Mouse (Mus musculus) heart, postnatal 0 days (tissue): Measurements from ENCODE around the gene Fam161a. TPM values are rescaled to one million over a fixed set of nuclear protein-coding genes. Genes with fewer than 3 reads are reported as not detected.

ENCODE experiments used
- ATAC-seq: fragments of 200-750 bp; cut with Nextera tagmentation; 2 replicates; pipeline ENCODE4 v1.8.0; 2017; ENCODE audit warnings: low read depth, moderate number of reproducible peaks, moderate library complexity; ENCODE audit not compliant: insufficient read depth
- DNase-seq: peaks from one replicate; pipeline ENCODE4 v3.0.0-alpha.2; 2016; ENCODE audit warnings: low spot score
- H3K27ac ChIP-seq: fragments of 300-500 bp; sonication (generic); 2 replicates; pipeline ENCODE4 v1.5.1; 2014; ENCODE audit warnings: low read depth, mild to moderate bottlenecking
- H3K27me3 ChIP-seq: fragments of 300-500 bp; sonication (generic); 2 replicates; pipeline ENCODE4 v1.6.1; 2014; ENCODE audit warnings: low read length, mixed read lengths; ENCODE audit not compliant: control insufficient read depth, insufficient read depth
- H3K36me3 ChIP-seq: fragments of 300-500 bp; sonication (generic); replicated peaks from 2 replicates; pipeline ENCODE4 v1.6.1; 2014; ENCODE audit warnings: low read length, mixed read lengths; ENCODE audit not compliant: control insufficient read depth, insufficient read depth
- H3K4me1 ChIP-seq: fragments of 300-500 bp; sonication (generic); 2 replicates; pipeline ENCODE4 v1.6.1; 2014; ENCODE audit warnings: antibody characterized with exemption; ENCODE audit not compliant: control insufficient read depth, insufficient read depth
- H3K4me2 ChIP-seq: fragments of 300-500 bp; sonication (generic); 2 replicates; pipeline ENCODE4 v1.6.1; 2014; ENCODE audit warnings: low read depth, mild to moderate bottlenecking, low read length, moderate library complexity
- H3K4me3 ChIP-seq: fragments of 300-500 bp; sonication (generic); 2 replicates; pipeline ENCODE4 v1.5.1; 2014; ENCODE audit warnings: low read depth, low read length
- H3K9ac ChIP-seq: fragments of 300-500 bp; sonication (generic); replicated peaks from 2 replicates; pipeline ENCODE4 v1.6.1; 2014; ENCODE audit warnings: low read depth, low read length, mixed read lengths
- H3K9me3 ChIP-seq: fragments of 300-500 bp; sonication (generic); replicated peaks from 2 replicates; pipeline ENCODE4 v1.6.1; 2016; ENCODE audit warnings: low read length; ENCODE audit not compliant: control insufficient read depth
- CTCF ChIP-seq: IDR thresholded peaks from 2 replicates; pipeline ENCODE4 v1.5.1; 2016; ENCODE audit warnings: antibody characterized with exemption, control low read depth, low read depth
- EP300 ChIP-seq: IDR thresholded peaks from 2 replicates; pipeline ENCODE4 v1.6.1; 2016; ENCODE audit warnings: antibody characterized with exemption, low read depth
- WGBS: fragments of 180-500 bp; shearing (Covaris S2); extraction: QIAGEN DNeasy Blood & Tissue Kit; methylation state at CpG from one replicate; pipeline ENCODE4 v1.1.7; 2014; 5-methylcytosine and 5-hydroxymethylcytosine counted together
- polyA plus RNA-seq: library from polyadenylated mRNA; unstranded; fragments of >200 nt; fragmentation: Nextera tagmentation; extraction: Ambion mirVana; gene quantifications from 2 replicates; pipeline ENCODE4 v1.2.1, GENCODE M21; 2015
- total RNA-seq: library from RNA; depleted of rRNA; stranded (reverse); fragments of >200 nt; gene quantifications from 2 replicates; pipeline ENCODE4 v1.2.3, GENCODE M21; 2014; ENCODE audit warnings: low replicate concordance

Fam161a gene
- total and polyA plus RNA-seq, 2 experiments from 2014 or later, result 0.34 to 1.3 TPM

DNA sequence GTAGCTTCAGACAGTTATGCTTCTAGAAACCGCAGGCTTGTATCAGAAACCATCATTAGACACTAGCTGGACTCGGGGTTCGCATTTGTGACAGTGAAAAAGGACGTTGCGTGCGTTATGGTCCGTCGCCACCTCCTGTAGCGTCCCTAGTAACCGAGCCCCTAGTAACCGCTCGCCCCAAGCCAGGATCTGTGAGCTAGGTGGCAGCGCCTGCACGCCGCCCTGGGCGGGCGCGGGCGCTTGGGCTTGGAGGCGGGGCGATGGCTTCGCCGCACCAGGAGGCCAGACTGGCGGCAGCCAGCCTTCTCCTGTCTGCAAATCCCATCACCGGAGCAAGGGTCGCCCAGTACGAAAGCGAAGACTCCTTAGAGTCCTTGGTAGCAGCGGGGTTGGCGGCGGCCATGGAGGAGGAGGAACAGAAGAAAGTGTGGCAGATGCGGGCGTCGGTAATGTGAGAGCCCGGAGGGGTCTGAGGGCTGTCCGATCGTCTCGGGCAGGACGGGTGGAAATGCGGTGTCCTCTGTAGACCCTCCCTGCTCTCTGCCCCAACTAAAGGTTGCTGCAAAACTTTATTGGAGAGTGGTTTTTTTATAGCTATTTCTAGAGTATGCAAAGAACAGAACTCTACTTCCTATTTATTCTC lies 971 bp downstream of the Fam161a start:
- H3K4me2 ChIP-seq, result peak overlapping the region; percentile 81
- peaks cover 11% of the 10 kb centered on the region for H3K36me3 ChIP-seq
- H3K27me3 ChIP-seq, result no peaks in the 10 kb centered on the region
- peak overlapping the region; percentile 78 for H3K27ac ChIP-seq
- DNase-seq (peak; percentile 80), ATAC-seq (peak; percentile 92)
- TF ChIP-seq CTCF (peak; percentile 27; the same call in 1 of the 2 replicates), EP300 (no peak)
- 0 out of 2 replicates have a peak, but pooled peaks cover 5% of the 10 kb centered on the region for H3K4me1 ChIP-seq
- peak overlapping the region; percentile 46 for H3K9ac ChIP-seq
- H3K4me3 ChIP-seq, result peak overlapping the region; percentile 57
- under 1% methylated on average over 40 of the region's 40 CpGs for WGBS
- H3K9me3 ChIP-seq, result no peaks in the 10 kb centered on the region

DNA sequence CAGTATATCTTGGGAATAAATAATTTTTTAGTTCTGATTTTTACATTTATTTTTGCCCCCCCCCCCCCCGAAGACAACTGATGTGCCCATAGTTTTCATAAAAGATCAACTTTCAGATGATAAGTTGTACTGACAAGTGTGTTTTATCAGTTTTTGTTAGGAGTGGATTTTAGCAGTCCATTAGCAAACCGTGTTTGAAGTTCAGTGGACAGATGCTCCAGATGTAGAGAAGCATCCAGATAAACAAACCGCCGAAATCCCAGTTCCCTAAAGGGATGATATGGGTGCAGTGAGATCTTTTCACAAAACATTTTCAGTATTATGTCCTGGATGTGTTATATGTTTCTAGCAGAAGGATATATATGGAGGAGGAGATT lies 1.5 kb downstream of the Fam161a start:
- no peak for ATAC-seq

DNA sequence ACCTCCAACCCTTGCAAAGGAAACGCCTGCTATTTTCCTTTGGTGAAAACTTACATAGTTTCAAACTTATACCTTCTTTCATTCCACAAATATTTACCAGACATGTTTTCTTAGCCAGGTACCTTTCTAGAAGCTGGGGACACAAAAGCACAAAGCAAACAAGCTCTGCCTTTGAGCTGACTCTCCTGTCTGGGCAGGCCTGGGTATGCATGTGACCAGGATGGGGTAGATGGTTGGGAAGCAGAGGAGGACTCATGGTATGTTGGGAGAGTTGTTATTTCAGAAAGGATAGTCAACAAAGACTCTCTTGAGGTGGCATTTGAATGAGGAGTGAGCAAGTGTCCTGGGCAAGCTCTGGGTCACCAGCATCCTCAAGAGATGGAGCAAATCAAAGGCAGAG lies 5.8 kb downstream of the Fam161a start:
- no peak for ATAC-seq
- no peaks in the 10 kb centered on the region for H3K27me3 ChIP-seq
- no peak overlapping the region for H3K4me2 ChIP-seq
- no peak for DNase-seq
- no peak overlapping the region for H3K4me3 ChIP-seq
- H3K27ac ChIP-seq, result no peak overlapping the region
- TF ChIP-seq EP300 (no peak), CTCF (no peak)
- no peaks in the 10 kb centered on the region for H3K4me1 ChIP-seq
- H3K9ac ChIP-seq, result no peak overlapping the region
- 84% methylated on average over 1 of the region's 1 CpGs for WGBS
- no peaks in the 10 kb centered on the region for H3K9me3 ChIP-seq
- H3K36me3 ChIP-seq, result no peaks in the 10 kb centered on the region

More for the DNA sequence above, 1.5 kb downstream of the Fam161a start:
- H3K36me3 ChIP-seq, result peaks cover 6% of the 10 kb centered on the region
- H3K4me1 ChIP-seq, result 0 out of 2 replicates have a peak, but pooled peaks cover 5% of the 10 kb centered on the region
- no peak for DNase-seq
- 29% methylated on average over 4 of the region's 4 CpGs for WGBS
- peak overlapping the region; percentile 81 for H3K4me2 ChIP-seq
- H3K9ac ChIP-seq, result peak overlapping the region; percentile 46
- no peaks in the 10 kb centered on the region for H3K27me3 ChIP-seq
- no peaks in the 10 kb centered on the region for H3K9me3 ChIP-seq
- peak overlapping the region; percentile 57 for H3K4me3 ChIP-seq
- TF ChIP-seq EP300 (no peak), CTCF (no peak)
- no peak overlapping the region for H3K27ac ChIP-seq

DNA sequence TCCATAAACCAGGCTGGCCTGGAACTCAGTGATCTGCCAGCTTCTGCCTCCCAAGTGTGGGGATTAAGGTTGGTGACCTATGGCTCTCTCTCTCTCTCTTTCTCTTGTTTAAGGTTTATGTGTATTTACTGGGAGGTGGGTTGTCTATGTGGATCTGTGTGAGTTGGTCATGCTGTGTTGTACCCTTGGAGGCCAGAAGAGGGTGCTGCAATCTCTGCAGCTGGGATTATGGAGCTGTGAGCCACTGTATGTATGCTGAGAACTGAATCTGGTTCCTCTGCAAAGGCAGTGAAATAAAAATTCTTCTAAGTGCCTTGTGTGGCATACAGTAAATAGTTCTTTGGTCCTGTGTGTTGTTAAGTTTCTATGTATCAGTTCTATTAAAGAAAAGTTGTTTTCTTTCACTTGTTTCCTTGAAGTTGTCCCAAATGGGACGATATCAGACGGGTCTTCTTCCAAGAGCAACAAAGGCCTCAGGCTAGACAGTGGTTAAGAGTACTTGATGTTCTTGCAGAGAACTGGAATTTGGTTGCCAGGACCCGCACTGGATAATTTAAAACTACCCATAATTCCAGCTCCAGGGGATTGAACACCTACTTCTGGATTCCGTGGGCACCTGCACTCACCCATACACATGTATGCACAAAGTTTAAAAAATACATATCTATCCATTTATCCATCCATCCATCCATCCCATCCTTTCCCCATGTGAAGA lies 6.4 kb downstream of the Fam161a start:
- Histone ChIP-seq H3K9me3 (0 out of 2 replicates have a peak, but pooled peaks cover 3% of the 10 kb centered on the region), H3K9ac (no peak overlapping the region), H3K27me3 (no peaks in the 10 kb centered on the region), H3K4me3 (no peak overlapping the region), H3K4me2 (no peak overlapping the region), H3K36me3 (no peaks in the 10 kb centered on the region), H3K27ac (no peak overlapping the region), H3K4me1 (no peaks in the 10 kb centered on the region)
- 85% methylated on average over 4 of the region's 4 CpGs for WGBS
- ATAC-seq, result no peak
- TF ChIP-seq CTCF (peak; percentile 31), EP300 (no peak)
- no peak for DNase-seq

DNA sequence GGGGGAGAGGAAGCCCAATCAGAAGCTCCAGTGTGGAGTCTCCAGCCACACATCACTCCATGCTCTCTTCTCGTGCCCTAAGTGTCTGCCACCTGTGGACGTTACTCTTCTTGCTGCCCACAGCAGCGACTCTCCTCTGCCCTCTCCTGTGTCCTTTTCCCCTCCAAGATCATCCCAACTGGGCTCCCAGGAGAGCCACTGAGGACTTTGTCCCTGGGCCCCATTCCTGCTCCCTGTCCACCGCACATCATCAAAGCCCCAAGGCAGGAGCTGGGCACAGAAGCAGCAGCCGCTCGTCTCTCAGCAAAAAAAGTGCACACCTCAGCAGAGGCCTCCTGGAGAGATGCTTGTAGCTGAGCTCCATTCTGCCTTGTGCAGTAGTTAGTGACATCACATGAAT lies 7.7 kb downstream of the Fam161a start:
- Histone ChIP-seq H3K9ac (no peak overlapping the region), H3K9me3 (0 out of 2 replicates have a peak, but pooled peaks cover 3% of the 10 kb centered on the region), H3K27me3 (no peaks in the 10 kb centered on the region), H3K36me3 (no peaks in the 10 kb centered on the region), H3K4me1 (no peaks in the 10 kb centered on the region), H3K4me3 (no peak overlapping the region), H3K4me2 (no peak overlapping the region), H3K27ac (no peak overlapping the region)
- TF ChIP-seq EP300 (no peak), CTCF (no peak)
- WGBS, result 71% methylated on average over 6 of the region's 6 CpGs
- ATAC-seq, result no peak
- DNase-seq, result no peak
